Mouse (Mus musculus) yolk sac, embryonic 10.5 days (tissue): Measurements from ENCODE around the gene Gnb1.

ENCODE experiments used
- DNase-seq: peaks from one replicate; pipeline ENCODE4 v3.0.0-alpha.2; 2017; ENCODE audit warnings: low spot score

Gnb1 gene

GRCm38 (mm10) chr4:155485521-155485920 lies 5.6 kb upstream of the Gnb1 start:
- no peak for DNase-seq

- peak; percentile 24 for DNase-seq
These were observed 3.4 kb upstream of the Gnb1 start for GRCm38 (mm10) chr4:155487746-155488145.

GRCm38 (mm10) chr4:155488232-155489025 lies 2.7 kb upstream of the Gnb1 start:
- peak; percentile 88 for DNase-seq

GRCm38 (mm10) chr4:155489101-155489970 lies 1.8 kb upstream of the Gnb1 start:
- DNase-seq: peak; percentile 18

DNA sequence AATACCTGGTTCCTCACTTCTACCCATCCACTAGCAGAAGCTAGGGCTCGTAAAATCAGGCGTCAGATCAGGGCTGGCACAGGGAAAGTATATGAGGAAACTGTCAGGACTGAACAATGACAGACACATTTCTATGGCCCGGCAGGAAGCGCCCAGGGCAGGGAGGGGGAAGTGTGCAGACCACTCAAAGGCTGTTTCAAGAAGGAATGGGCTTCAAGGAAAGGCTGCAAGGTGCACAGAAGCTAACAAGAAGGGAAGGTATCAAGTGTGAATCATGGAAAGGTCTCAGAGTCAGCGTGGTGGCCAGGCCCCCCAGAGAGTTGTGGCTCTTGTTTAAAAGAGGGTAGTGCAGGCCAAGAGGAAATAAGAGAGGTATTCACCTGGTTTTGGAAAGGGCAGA lies 705 bp upstream of the Gnb1 start:
- no peak for DNase-seq

GRCm38 (mm10) chr4:155491529-155492130 lies 469 bp downstream of the Gnb1 start:
- DNase-seq: peak; percentile 69

- DNase-seq: peak; percentile 62
These were observed 1.0 kb downstream of the Gnb1 start for GRCm38 (mm10) chr4:155492131-155492633.

- no peak for DNase-seq
These were observed 3.7 kb downstream of the Gnb1 start for GRCm38 (mm10) chr4:155494891-155495290.

GRCm38 (mm10) chr4:155497963-155498362 lies 6.8 kb downstream of the Gnb1 start:
- DNase-seq: no peak

DNA sequence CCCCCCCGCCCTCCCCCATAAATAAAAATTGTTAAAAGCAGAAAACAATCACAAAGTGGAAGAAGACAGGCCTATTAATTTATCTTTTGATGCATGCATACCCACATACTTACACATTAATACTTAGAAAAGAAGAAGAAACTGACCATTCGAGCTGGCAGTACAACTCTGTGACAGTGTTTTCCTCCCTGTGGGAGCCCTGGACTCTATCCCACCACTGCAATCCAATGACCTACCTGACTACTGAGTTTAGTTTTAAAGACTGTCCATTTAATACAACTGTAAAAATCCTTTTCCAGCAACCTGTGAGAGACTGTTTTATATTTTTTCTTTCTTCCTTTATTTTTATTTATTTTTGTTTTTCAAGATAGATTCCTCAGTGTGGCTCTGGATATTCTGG lies 10.0 kb downstream of the Gnb1 start:
- no peak for DNase-seq

DNA sequence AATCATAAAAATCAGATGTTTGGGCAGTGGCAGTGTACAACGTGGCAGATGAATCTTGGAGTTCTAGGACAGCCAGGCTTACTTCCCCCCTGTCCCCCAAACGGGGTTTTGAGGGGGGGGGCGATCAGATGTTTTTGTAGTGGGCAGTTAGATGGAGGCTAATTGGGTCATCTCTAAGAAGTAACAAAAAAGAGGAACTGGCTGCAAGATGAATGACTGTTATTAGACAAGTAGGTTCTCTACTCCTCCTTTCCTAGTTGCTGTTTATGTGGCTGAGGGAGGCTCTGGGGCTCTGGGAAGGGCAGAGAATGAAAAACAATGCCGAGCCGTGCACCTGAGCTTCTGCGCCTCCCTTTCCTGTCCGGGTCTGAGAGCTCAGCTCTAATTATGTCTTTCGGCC lies 13.9 kb downstream of the Gnb1 start:
- no peak for DNase-seq

DNA sequence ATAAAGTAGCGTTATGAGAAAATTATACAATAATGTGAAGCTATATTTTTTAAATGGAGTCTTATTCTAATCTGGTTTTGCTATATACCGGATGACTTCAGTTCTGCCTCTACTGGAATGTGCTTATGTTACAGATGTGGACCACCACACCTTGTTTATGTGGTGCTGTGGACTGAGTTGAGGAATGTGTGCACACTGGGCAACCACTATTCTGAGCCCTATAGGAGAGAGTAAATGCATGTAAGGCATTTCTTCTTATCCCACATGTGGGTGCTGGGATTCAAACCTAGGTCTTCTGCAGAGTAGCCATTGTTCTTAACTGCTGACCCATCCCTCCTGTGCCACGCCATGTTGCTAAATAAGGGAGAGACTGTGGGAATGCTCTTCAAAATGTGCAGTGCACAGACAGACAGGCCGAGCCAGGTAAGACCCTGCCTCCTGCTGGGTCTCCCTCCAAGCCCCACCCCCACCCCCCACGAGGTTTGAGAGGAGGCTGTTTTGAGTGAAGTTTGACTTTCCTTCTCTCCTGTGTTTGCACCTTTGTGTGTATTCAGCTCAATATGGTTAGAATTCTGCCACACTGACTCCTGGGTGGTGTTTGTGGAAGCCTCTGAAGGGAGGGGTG lies 14.6 kb downstream of the Gnb1 start:
- no peak for DNase-seq

- DNase-seq: no peak
These were observed 17.5 kb downstream of the Gnb1 start for GRCm38 (mm10) chr4:155508614-155509013.

DNA sequence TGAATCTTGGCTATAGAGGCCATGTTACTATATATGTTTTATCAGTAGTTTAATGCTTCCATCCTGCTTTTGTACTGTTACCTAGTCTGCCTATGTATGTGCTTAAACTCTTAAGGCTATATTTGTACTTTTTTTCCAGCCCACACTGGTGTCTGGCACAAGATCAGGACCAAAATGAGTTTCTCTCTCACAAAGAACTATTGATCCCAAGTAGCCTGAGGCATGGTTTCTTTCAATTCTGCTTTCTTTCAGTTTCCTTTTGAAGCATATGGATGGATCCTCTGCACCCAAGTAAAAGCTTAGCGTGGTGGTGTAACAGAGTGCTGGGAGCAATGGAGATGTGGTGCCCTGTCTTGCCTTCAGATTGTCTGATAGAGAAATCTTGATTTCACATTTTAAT lies 19.8 kb downstream of the Gnb1 start:
- no peak for DNase-seq

DNA sequence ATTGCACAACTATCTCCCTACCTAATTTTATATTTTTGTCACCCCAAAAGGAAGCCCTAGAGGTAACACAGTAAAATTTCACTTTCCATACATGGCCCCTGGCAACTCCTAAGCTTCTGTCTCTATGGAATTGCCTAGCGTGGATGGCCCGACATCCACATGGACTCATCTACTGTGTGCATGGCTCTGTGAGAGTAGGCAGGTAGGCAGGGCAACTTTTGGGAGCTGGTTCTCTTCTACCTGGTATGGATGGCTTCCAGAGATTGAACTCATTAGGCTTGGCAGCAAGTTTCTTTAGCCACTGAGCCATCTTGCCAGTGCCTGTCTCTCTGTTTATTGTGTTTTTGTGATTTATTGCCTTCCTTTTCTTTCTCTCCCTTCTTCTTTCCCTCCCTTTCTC lies 23.6 kb downstream of the Gnb1 start:
- DNase-seq: no peak

DNA sequence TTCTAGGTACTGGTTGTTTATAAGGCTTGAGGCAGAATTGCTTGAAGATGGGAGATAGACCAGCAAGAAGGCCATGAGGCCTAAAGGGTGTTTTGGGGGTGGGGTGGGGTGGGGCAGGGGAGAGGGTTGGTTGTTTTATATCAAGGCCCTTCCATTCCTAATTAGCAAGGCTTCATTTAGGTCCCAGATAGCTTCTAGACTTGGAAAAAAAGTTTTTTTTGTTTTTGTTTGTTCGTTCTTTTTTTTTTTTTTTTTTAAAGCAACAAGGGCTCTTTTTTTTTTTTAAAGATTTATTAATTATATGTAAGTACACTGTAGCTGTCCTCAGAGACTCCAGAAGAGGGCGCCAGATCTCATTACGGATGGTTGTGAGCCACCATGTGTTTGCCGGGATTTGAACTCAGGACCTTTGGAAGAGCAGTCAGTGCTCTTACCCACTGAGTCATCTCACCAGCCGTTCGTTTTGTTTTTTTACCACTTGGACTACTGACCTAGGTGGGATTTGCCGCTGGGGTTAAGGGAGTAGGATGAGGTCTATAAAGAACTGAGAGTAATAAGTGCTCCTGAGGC lies 26.9 kb downstream of the Gnb1 start:
- no peak for DNase-seq

DNA sequence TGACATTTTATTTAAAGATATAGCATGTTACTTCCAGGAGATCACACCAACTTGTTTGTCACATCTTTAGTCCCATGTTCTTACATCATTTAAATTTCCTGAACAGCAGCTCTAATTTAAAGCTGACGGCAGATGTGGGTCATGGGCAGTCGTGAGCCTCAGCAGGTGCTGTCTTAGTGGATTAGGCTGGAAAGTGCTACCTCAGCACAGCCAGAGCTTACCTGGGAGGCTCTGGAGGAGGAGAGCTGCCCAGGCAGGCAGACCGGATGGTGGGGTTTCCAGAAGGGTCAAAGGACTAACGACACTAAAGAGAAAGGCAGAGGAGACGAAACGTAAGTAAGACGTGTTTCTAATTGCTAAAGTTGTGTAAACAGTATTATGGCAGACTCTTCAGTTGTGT lies 31.2 kb downstream of the Gnb1 start:
- DNase-seq: peak; percentile 55

DNA sequence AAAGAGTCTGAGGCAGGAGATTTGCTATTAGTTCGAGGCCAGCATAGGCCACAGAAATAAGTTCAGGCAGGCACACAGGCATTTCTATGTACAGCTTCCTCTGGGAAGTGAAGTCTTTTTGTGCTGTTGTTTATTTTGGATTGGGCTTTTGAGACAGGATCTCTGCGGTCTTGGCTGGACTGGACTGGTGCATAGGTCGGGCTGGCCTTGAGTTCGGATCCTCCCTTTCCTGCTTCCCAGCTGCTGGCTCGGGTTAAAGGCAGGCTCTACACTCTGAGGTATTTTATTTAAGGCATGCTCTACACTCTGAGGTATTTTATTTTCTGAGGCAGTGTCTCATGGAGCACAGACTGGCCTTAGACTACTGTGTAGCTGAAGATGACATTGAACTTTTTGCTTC lies 34.6 kb downstream of the Gnb1 start:
- no peak for DNase-seq

- no peak for DNase-seq
These were observed 38.1 kb downstream of the Gnb1 start for GRCm38 (mm10) chr4:155529294-155529693.

GRCm38 (mm10) chr4:155549993-155550392 lies 58.8 kb downstream of the Gnb1 start:
- DNase-seq: no peak

DNA sequence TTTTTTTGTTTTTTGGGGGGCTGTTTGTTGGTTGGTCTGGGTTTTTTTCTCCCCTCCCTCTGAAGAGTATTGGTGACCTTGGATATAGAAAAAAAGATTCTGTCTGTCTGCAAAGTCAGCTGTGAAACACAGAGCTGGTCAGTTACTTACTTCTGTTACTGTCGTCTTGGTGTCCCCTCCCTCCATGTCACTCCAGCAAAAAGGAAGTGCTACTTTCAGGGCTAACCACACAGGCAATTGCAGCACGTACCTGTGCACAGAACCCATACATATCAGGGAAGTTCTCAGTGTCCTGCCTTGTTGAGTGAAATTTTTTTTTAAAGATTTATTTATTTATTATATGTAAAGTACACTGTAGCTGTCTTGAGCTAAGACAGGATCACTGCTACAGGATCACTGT lies 59.3 kb downstream of the Gnb1 start:
- no peak for DNase-seq

DNA sequence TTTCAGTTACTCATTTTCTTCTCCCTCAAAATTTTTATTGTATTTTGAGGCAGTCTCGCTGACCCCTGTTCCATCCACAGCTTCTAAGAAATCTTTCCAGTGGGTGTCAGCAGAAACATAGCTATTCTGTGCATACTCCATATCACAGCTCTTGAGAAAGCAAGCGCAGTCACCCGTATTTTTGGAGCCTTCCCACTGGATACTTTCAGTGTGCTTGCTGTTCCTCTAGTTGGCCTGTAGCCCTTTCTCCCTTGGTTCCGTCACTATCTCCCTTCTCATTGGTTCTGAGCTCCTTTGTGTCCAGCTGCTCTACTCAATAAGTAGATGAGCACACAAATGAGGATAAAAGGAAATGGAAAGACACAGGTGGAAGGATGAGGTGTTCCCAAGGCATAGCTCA lies 59.9 kb downstream of the Gnb1 start:
- DNase-seq: no peak
